Mouse (Mus musculus): ENCODE measurements at regions not wholly inside any gene's neighbourhood (a gene's known extent, or its start where the extent isn't known, plus 50 kb on each side); places are given as distances from the start of the nearest gene placed in this dataset.

- DNase-seq (ENCODE audit: low spot score in 2 of 2) = no peak
Observed at GRCm38 (mm10) chr10:117462921-117463320, 83.1 kb upstream of the Cpsf6 start.

GRCm38 (mm10) chr10:117461791-117462516, 82.1 kb upstream of the Cpsf6 start:
- no peak for DNase-seq (ENCODE audit: low spot score in 2 of 2)

GRCm38 (mm10) chr10:117461261-117461660, 81.4 kb upstream of the Cpsf6 start:
- DNase-seq (ENCODE audit: low spot score in 2 of 2) = no peak

GRCm38 (mm10) chr10:117460366-117460730, 80.5 kb upstream of the Cpsf6 start:
- no peak for DNase-seq (ENCODE audit: low spot score in 2 of 2)

- DNase-seq (ENCODE audit: low spot score in 2 of 2) = no peak
Observed at GRCm38 (mm10) chr10:117459651-117460365, 80.0 kb upstream of the Cpsf6 start.

- DNase-seq (ENCODE audit: low spot score in 2 of 2) = no peak
Observed at GRCm38 (mm10) chr10:117459041-117459475, 79.2 kb upstream of the Cpsf6 start.

- DNase-seq (ENCODE audit: low spot score in 2 of 2) = no peak
Observed at GRCm38 (mm10) chr10:117458271-117459040, 78.6 kb upstream of the Cpsf6 start.

GRCm38 (mm10) chr10:117457701-117457950, 77.8 kb upstream of the Cpsf6 start:
- DNase-seq (ENCODE audit: low spot score in 2 of 2) = no peak

GRCm38 (mm10) chr10:117456904-117457700, 77.3 kb upstream of the Cpsf6 start:
- DNase-seq (ENCODE audit: low spot score in 2 of 2) = no peak

- no peak for DNase-seq (ENCODE audit: low spot score in 2 of 2)
Observed at GRCm38 (mm10) chr10:117456427-117456826, 76.6 kb upstream of the Cpsf6 start.

GRCm38 (mm10) chr10:117455595-117456302, 75.9 kb upstream of the Cpsf6 start:
- peak in 1 of 2 experiments; percentile 36 for DNase-seq (ENCODE audit: low spot score in 2 of 2)

GRCm38 (mm10) chr10:117454711-117455591, 75.1 kb upstream of the Cpsf6 start:
- DNase-seq (ENCODE audit: low spot score in 2 of 2) = no peak

GRCm38 (mm10) chr10:117454171-117454500, 74.3 kb upstream of the Cpsf6 start:
- DNase-seq (ENCODE audit: low spot score in 2 of 2) = no peak

GRCm38 (mm10) chr10:117453406-117454170, 73.8 kb upstream of the Cpsf6 start:
- DNase-seq (ENCODE audit: low spot score in 2 of 2) = no peak

- no peak for DNase-seq (ENCODE audit: low spot score in 2 of 2)
Observed at GRCm38 (mm10) chr10:117452190-117452950, 72.6 kb upstream of the Cpsf6 start.

GRCm38 (mm10) chr10:117451396-117452185, 71.8 kb upstream of the Cpsf6 start:
- DNase-seq (ENCODE audit: low spot score in 2 of 2) = no peak

- DNase-seq (ENCODE audit: low spot score in 2 of 2) = no peak
Observed at GRCm38 (mm10) chr10:117450631-117451030, 70.8 kb upstream of the Cpsf6 start.

- no peak for DNase-seq (ENCODE audit: low spot score in 2 of 2)
Observed at GRCm38 (mm10) chr10:117450240-117450569, 70.4 kb upstream of the Cpsf6 start.

All from frontal cortex, postnatal 10 days (tissue).